Mouse (Mus musculus) erythroid progenitor cell, adult 5-6 weeks (primary cell): ENCODE data around the gene Ank3. TPM values are rescaled to one million over a fixed set of nuclear protein-coding genes. Genes with fewer than 3 reads are reported as not detected.

Source experiments
- ATAC-seq: replicated peaks from 2 replicates; pipeline ENCODE4 v1.8.0; 2016; ENCODE audit warnings: moderate number of reproducible peaks, mild to moderate bottlenecking, moderate TSS enrichment, inconsistent platforms; ENCODE audit not compliant: poor library complexity, low FRiP score, severe bottlenecking
- total RNA-seq, 2 experiments: library from RNA; stranded (forward) in 1 of 2; stranded (reverse) in 1 of 2; fragments of 150-400 nt in 1 of 2; fragments of 186-747, 209-891 nt in 1 of 2; gene quantifications; 2 replicates each; pipeline versions ENCODE4 v1.2.3 to v1.2.4; 2015 to 2017; ENCODE audit warnings: low replicate concordance in 2 of 2

Gene Ank3
- total RNA-seq, 2 experiments from 2014 or later = not detected

DNA sequence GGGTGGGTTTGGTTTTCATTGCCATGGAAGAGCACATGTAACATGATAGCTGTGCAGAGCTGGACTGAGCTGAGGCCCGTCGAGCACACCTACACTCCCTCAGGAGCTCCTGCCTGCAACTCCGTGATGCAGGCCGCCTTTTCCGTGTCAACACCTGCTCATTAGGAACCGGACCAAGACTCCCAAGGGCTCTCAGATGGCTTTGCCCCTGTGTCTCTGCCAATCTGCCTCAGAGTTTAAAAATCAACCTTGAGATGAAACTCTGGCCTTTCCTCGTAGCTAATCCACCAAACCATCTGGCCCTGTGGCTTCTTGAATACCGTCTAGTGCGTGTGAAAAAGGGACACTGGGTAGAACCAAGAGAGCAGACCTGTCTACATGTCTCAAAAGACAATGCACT is 297.4 kb downstream of the Ank3 start:
- ATAC-seq = no peak

DNA sequence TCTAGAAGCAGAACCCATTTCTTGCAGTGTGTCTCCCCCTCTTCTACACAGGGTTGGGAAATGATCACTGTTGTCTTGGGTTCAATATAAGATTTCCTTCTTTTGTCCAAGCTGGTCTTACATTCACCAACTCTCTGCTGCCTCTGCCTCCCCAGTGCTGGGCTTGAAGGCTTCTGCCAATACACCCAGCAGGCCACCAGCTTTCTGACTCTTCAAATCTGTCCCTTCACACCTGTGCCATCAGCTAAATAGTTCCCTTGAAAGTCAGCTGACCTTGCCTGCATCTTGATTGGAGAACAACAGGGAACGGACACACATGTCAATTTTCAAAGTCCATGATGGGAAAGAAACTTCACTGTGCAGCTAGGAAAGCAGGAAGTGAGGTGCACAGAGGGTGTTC is 300.1 kb downstream of the Ank3 start:
- no peak for ATAC-seq

DNA sequence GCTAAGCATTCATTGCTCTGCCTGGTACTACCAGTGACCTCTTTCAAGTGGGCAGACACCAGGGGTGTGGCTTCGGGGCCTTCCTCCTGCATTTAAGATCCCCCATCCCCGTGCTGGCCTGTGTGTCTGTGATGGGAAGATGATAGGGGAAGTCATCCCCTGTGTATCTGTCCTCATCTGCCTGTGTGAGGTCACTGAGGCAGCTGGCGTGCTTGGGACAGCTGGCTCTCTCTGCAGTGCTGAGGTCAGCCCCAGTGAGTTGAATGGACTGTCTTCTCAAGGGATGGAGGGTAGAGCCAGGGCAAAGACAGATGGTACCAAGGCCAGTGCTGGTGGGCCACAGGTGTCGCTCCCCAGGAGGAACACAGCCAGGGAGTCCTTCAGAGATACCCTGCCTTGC is 302.7 kb downstream of the Ank3 start:
- no peak for ATAC-seq

DNA sequence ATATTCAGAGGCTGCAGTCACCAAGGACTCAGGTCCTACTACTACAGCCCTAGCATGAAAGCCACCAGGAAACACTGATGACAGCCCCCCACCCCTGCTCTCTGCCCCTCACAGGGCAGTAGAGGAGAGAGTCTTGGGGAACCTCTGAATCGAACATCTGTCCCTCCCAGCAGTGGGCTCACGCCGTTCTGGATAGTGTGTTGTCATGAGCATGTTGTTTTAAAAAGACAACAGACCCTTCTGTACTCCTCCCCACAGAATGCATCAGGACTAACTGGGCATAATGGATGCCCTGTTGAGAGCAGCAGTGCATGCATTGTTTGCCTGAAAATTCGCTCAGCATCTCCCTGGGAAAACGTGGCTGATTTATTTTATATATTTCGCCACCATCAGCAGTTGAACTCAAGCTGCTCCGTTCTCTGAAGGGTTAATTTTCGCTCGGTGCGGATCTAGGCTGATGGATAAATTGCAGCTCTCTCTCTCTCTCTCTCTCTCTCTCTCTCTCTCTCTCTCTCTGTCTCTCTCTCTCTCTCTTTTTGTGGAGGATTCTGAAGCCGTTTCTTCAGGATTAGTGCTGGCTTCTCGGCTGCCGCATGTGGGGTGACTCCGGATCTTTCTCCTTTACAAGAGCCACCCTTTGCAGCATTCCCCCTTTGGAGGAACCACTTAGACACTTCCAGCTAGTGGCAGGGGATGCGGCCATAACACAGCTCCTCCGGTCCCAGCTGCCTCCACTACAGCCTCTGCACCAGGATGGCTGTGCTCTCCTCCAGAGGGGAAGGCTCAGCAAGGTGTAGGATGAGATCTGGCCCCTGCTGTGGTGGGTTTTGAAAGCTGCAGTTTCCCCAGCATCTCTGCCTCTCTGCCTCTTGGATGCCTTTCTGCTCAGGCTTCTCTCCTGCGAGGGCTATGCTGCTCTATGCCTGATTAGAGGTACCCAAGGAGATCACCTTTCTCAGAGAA is 307.5 kb downstream of the Ank3 start:
- ATAC-seq = no peak

DNA sequence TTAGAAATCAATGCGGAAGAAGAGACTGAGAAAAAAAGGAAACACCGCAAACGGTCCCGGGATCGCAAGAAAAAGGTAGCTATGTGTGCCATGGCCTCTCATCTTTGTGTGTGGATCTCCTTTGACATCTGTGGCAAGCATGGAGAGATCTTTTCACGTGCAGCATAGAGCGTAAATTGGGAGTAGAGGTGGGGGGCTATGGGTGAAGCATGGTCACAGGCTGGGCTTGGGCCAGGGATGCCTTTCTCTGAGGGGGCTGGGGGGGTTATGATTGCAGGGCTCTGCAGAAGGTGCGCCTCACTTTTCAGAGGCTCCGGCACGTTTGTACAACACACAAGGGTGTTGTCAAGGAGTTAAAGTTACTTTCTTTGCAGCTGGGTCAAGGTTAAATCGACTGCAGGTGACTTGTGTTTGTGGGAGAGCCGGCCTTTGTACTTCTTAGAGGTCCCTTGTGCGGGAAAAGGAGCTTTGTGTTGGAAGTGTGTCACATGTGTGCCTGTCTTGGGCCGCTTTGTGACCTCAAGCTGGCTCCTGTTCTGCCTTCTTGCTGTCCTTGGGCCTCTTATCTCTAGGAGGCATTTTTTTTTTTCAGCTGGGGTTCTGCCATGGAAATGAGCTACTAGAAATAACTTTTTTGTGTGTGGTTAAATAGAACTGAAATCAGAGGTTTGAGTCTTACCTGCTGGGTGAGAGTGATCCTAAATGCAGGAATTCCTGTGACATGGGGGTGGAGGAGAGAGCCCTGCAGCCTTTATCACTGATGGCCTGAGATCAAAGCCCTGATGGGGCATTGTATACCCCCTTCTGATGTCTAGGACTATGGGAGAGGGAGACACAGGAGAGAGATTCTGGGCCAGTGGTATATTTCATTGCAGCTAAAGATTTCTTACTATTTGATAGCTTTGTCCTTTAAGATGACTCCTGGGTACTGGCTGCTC is 308.5 kb downstream of the Ank3 start:
- no peak for ATAC-seq

DNA sequence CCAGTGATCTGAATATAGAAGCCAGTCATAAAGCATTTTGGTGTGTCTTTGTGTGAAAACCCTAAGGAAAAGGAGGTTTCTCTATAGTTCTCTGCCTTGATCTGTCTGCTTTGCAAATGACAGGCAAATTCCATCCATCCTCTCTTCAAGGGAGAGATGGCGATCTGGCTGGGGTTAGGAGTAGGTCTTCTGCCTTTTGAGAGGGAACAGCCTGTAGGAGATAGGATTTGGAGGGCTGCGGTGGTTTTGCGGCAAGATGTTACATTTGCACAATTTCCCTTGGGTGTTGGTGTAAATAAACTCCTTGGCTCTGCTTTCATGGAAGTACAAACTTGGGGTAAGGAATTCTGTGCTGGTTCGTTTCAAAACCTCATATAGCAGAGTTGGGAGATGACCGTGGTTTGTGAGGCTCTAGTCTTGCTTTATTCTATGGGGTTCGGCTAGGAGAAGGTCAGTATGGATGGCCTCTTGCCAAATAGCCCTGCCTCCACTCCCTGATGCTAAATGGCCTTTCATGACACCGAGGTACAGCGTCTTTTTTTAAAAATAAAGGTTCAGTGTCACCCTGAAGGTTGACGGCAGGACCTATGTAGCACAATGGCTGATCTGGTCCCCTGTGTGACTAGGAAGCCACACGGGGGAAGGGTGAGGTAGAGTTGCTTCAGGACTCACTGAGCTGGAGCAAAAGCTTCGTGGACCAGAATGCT is 309.4 kb downstream of the Ank3 start:
- ATAC-seq = no peak

DNA sequence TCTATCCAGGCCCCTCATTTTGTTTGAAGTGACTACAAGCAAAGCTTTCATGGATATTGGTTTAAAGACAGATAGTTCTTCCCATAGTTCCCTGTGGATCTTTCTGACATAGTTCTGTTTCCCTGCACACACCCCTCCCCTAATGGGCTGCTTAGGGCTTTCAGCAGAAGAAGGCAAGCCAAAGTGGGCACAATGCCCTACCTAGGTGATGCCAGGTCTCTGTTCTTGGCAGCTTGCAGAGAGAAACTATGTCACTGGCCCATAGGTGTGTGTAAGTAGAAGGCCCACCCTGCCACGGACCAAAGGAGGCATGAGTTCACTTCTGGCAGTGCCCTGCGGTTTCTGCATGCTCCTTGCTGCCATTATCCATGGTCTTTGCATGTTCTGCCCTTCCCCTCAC is 311.1 kb downstream of the Ank3 start:
- ATAC-seq = no peak

DNA sequence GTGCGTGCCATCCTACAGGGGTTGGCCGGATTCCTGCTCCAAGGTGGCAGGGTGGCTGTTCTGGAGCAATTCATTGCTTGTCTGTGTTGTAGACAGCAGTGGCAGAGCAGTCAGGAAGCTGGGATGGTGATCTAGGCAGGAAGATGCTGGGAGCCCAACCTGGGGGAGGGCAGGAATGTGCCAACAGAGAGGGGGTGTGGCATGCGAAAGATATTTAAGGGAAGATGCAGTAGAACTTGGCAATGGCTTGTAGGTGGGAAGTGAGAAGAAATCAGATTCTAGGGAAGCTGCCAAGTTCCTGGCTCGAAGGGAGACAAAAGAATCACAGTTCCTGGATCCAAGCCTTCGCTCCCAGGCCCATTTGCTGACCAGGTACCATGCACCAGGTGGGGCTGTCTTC is 312.2 kb downstream of the Ank3 start:
- no peak for ATAC-seq

DNA sequence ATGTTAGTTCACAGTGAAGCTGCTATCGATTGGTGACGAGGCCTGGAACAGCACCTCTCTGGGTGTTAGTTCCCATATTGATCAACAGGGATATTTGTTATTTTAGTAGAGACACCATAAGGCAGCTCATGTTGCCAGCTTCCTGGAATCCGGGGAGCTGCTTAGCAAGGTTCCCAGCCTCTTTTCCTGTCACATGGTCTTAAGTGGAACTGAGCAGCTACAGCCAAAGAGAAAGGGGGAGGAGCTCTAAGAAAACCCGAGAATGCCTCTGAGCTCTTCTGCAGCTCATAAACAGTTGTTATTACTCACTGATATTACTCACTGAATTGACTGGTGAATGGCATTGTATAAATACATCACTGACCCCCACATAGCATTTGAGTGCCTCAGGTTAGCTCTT is 318.3 kb downstream of the Ank3 start:
- no peak for ATAC-seq

DNA sequence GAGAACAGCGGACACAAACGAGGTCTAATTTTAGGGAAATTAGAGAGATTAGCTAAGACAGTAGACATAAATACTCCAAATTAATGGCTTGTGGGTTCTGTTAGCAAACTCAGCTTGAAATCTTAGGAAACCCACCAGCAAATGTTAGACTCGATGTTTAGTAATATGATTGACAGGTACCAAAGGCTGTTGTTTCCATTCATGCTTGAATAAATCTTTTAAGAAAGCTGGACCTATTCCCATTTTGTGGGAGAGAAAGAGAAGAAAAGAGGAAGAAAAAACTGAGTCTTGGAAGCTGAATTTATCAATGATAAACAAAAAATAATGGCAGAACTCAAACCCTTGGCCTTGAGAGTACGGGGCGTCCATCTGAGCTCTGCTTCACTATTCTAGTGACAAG is 320.8 kb downstream of the Ank3 start:
- ATAC-seq = no peak

DNA sequence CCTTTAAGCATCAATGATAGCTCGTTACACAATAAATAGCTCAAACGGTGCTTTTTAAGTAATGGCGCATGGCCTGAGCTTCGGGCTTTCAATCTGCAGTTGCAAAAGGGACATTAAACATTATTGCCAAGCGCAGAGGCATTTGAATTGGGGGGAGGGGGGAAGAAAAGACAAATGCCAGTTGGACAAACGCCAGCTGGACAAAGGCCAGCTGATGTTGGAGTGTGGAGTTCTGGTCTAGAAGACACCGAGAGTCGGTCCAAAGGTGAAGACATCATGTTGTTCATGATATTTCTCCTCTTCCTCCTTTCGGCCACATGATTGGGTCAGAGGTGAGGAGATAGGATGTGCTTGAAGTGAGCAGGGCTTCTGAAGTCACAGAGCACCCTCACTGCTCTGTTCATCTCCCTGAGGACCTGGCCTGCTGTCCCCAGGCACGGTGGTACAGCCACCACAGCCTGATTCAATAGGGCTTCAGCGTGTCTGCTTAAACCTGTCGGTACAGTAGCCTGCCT is 321.4 kb downstream of the Ank3 start:
- no peak for ATAC-seq

DNA sequence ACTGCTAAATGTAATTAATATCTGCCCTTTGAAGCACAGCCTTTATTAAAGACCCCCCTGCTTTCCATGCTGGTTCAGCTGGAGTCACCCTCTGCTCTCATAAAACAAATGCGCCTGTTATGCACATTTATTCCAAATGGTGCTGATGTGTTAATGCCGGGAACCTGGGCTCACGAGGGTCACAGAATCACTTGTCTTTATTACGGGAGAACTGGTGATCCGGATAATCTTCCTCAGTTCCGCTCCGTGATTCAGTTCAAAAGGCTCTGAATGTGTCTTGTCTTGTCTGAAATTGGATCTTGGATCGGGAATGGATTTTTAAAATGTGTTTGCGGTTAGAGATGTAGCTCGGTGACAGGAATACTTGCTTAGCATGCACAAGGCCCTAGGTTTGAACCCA is 321.9 kb downstream of the Ank3 start:
- ATAC-seq = no peak

DNA sequence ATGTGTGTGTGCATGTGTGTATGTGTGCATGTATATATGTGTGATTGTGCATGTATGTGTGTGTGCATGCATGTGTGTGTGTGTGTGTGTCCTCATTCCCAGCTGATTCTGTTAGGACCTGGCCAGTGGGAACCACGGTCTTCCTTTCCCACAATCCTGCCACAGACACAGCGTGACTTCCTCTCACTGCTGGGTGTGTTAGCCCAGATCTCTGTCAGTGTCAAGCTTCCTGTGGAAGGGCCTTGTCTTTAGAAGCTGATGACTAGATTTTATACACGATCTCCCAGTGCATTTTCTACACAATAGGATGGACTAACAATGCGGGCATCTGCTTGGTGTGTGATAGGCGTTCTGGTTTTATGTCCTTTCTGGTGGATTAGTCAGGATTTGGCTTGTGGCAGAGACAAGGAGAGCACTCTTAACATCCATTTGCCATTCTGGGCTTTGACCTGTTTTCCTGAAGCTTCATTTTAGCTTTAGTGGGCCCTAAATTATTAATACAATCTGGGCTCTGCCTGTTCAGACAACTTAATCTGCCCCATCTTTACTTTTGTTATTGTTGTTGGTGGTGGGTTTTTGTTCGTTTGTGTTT is 322.4 kb downstream of the Ank3 start:
- ATAC-seq = no peak

DNA sequence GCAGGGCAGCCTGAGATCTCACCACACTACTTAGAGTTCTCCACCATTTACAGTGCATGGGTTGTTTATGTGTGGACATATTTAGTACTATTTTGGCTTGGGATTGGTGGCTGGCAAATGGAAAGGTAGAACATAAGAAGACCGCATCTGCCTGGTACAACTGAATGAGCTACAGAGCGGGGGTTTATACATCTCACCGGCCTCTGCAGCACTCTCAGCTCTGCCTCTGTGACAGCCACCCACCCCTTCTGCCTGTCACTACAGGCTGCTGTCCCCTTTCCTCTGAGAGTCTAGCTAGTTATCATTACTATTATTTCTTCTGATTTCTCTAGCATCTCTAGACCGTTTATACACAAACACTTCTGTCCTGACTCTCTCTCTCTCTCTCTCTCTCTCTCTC is 325.6 kb downstream of the Ank3 start:
- ATAC-seq = no peak

DNA sequence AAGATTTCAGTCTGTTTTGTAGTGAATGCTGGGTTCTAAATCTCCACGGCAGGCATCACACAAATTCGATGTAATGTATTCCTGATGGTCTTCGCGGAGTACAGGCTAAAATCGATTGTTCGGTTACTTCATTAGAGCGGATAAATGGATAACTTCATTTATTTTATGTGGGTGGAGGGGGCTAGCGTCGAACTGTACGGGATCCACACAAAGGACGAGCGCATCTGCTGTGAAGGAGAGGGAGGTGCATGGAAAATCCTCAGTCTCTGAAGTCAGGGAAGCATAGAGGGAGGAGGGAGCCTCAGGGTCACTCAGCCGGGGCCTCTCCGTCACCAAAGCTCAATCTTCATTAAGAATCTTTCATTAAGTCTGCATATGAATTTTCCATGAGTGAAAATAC is 326.5 kb downstream of the Ank3 start:
- ATAC-seq = no peak

DNA sequence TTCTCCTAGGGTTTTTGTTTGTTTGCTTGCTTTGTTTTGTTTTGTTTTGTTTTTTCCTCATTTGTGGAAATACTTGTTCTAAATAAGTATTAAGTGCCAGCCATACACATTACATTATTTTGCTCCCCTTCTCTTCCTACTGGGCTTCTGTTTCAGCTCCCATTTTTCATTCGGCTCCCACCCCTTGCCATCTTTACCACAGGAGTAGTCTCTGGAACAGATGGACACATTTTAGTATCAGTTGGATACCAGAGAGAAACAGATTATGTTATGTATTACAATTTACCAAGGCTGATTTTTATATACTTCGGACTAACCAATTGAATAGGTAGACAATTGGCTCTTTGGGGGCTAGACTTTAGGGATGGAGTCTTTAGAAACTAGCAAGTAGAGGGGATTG is 327.7 kb downstream of the Ank3 start:
- no peak for ATAC-seq

DNA sequence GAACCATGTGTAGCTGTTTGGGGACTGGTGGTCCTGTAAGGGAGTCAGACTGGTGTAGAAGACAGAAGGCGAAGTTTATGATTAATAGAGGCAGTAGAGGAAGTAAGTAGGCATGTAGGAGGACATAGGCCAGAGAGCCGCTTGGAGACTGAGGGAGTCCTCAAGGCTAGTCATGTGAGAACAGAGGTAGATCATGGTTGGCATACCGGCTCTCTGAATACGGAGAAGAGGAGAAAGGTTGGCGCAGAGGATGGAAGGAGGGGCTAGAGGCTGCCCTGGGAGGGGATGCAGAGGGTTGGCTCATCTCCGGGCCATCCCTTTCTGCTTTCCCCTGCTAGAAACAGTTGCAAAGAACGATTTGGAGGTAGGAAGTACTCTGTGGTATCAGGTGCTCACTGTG is 328.2 kb downstream of the Ank3 start:
- no peak for ATAC-seq

DNA sequence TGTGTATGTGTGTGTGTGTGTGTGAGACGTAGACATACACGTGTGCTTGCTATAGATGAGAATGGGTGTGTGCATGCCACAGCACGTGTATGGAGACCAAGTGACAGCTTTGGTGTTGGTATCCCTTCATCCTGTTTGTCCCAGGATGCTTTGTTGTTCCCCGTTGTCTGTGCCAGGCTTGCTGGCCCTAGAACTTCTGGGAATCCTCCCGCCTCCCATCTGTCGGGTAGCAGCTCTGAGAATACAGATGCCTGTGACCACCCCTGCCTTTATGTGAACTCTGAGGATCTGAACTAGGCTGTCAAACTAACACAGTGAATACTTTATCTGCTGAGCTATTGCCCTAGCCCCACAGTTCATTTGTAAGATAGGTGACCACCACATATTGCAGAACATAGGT is 330.3 kb downstream of the Ank3 start:
- no peak for ATAC-seq

DNA sequence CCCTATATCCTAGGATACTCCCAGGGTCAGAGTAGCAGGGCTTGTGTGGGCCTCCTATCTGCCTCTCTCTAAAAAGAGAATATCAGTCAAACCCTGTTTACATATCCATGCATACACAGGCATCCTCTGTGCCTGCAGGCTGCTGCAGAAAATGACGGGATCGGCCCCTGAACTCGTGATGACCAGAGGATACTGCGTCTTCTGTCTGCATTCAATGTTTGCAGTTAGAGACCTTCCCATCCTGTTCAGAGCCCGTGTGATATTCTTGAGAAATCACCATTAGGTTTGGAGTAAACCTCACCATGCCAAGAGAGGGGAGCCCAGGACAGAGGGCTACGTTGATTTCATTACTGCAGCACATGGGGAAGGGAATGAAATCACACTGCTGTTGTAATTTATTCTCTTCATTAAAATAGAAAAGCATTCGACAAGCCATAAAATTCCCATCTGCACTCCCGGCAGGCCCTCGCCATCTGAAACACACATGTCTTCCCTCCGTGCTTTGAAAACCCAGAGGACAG is 331.8 kb downstream of the Ank3 start:
- ATAC-seq = no peak
